In genomic region chr13:92425758-92426264, GRCm38 (mm10) we compare ENCODE assay signal across 8 mouse cellular contexts. TPM values are rescaled to one million over a fixed set of nuclear protein-coding genes. Genes with fewer than 3 reads are reported as not detected.
DNase-seq lines count a peak whose midpoint lies in the region; ATAC-seq and TF ChIP-seq lines count a peak whose summit lies in the region.

Gene Ankrd34b (plus strand): TSS chr13:92425896.

- H3K36me3 ChIP-seq in forebrain, postnatal 0 days (ENCODE audit: insufficient read depth): no peaks in the 10 kb centered on the region
- no peaks in the 10 kb centered on the region for H3K36me3 ChIP-seq in intestine, embryonic 15.5 days

- H3K4me2 ChIP-seq in forebrain, postnatal 0 days (ENCODE audit: low read depth): peak within 1 kb of the TSS; percentile 99
- H3K4me2 ChIP-seq in intestine, embryonic 15.5 days (replicated peaks): peak within 1 kb of the TSS; percentile 99

- intact Hi-C loops in left cerebral cortex, postnatal 14 days (cut with DNase I): loop anchor here (5.0 kb wide), 1 partner anchor 69 kb away; the partner anchor contains the start of gene Msh3

- peaks cover 10% of the 10 kb centered on the region for H3K27me3 ChIP-seq in forebrain, postnatal 0 days (ENCODE audit: insufficient read depth, low read length)
- H3K27me3 ChIP-seq in intestine, embryonic 15.5 days (replicated peaks): peaks cover 44% of the 10 kb centered on the region

- WGBS in forebrain, postnatal 0 days: 2% methylated on average over 53 of the region's 54 CpGs
- under 1% methylated on average over 54 of the region's 54 CpGs for WGBS in intestine, embryonic 15.5 days

- peak; percentile 48 to 64 for DNase-seq in adrenal gland, adult (ENCODE audit: inconsistent age in 2 of 2, low spot score in 1 of 2)
- DNase-seq in adrenal gland, adult 8-10 months: no peak
- DNase-seq in cerebellum, adult 18-20 months: peak; percentile 92 to 94
- DNase-seq in forebrain, postnatal 0 days: peak; percentile 45
- DNase-seq in left cerebral cortex, postnatal 14 days (ENCODE audit: low spot score in 2 of 2): peak in 1 of 2 experiments; percentile 37
- peak; percentile 24 for DNase-seq in right cerebral cortex, postnatal 4 days

- peak within 1 kb of the TSS; percentile 51 for H3K9ac ChIP-seq in forebrain, postnatal 0 days
- H3K9ac ChIP-seq in intestine, embryonic 15.5 days: peak within 1 kb of the TSS; percentile 36

- no peak for TF ChIP-seq CTCF in forebrain, postnatal 0 days (IDR thresholded peaks at IDR 0.05; ENCODE audit: low read depth)

- H3K9me3 ChIP-seq in forebrain, postnatal 0 days (ENCODE audit: low read length): no peaks in the 10 kb centered on the region
- H3K9me3 ChIP-seq in intestine, embryonic 15.5 days: no peaks in the 10 kb centered on the region

- ATAC-seq in forebrain, postnatal 0 days: peak; percentile 70
- peak; percentile 81 for ATAC-seq in intestine, embryonic 15.5 days
- ATAC-seq in megakaryocyte, adult 5-6 weeks (ENCODE audit: poor library complexity, severe bottlenecking): peak; percentile 27; the same call in 1 of the 2 replicates

- H3K4me3 ChIP-seq in forebrain, postnatal 0 days (ENCODE audit: low read depth, low read length): peak within 1 kb of the TSS; percentile 62
- peak within 1 kb of the TSS; percentile 53 for H3K4me3 ChIP-seq in intestine, embryonic 15.5 days (replicated peaks)

- H3K27ac ChIP-seq in forebrain, postnatal 0 days (ENCODE audit: low read depth, low read length): no peak within 1 kb of the TSS
- no peak within 1 kb of the TSS for H3K27ac ChIP-seq in intestine, embryonic 15.5 days

- H3K4me1 ChIP-seq in forebrain, postnatal 0 days (ENCODE audit: insufficient read depth): no peaks in the 10 kb centered on the region
- peaks cover 16% of the 10 kb centered on the region for H3K4me1 ChIP-seq in intestine, embryonic 15.5 days (replicated peaks)

RNA-seq across cellular contexts. Expression of gene Ankrd34b, which starts in this region (rescaled TPM):
- total RNA-seq in adrenal gland, adult 8-10 months (2022): 1 to 10 TPM in 2 of 4 experiments, under 1 TPM in 2; 0.64 to 1.2 (median 1.1) TPM
- 2.4 and 3.9 TPM in 2 replicates for total RNA-seq in forebrain, postnatal 0 days (2014; rRNA removed)
- 1.5 and 2.3 TPM in 2 replicates for polyA plus RNA-seq in forebrain, postnatal 0 days (2015; fragmentation: Nextera tagmentation; extraction: Ambion mirVana)
- polyA plus RNA-seq in intestine, embryonic 15.5 days (2015; fragmentation: Nextera tagmentation; extraction: Ambion mirVana): 0.10 and 0.11 TPM in 2 replicates
- total RNA-seq in left cerebral cortex, postnatal 14 days (2021): 10 to 100 TPM; 16.3 to 18.1 TPM
- total RNA-seq in megakaryocyte, adult 5-6 weeks (2015): not detected in 2 replicates
- total RNA-seq in megakaryocyte, adult 5-6 weeks (2017): not detected in 2 replicates

Comparison
In these comparisons a context has a peak if more than half of its experiments do, and no peak if none do; other contexts are left out.
1. Peak in ATAC-seq, H3K4me3 ChIP-seq, H3K9ac ChIP-seq and H3K4me2 ChIP-seq in intestine, embryonic 15.5 days; RNA of the gene not detected or under 1 TPM.
2. Peak in ATAC-seq in megakaryocyte, adult 5-6 weeks; RNA of the gene not detected or under 1 TPM.
3. ATAC-seq: peak in every context shown above with its lines; median percentile 81 in intestine, embryonic 15.5 days; 70 in forebrain, postnatal 0 days; 27 in megakaryocyte, adult 5-6 weeks.